Mouse (Mus musculus): Measurements from ENCODE around the gene Tctex1d4.

The Tctex1d4 gene

GRCm38 (mm10) chr4:117138295-117139216, 12.0 kb downstream of the Tctex1d4 start:
- no peak for DNase-seq (ENCODE audit: low spot score)

GRCm38 (mm10) chr4:117139217-117139612, 12.6 kb downstream of the Tctex1d4 start:
- DNase-seq (ENCODE audit: low spot score), result no peak

- no peak for DNase-seq (ENCODE audit: low spot score)
Observed at GRCm38 (mm10) chr4:117140613-117141012, 14.0 kb downstream of the Tctex1d4 start.

- no peak for DNase-seq (ENCODE audit: low spot score)
Observed at GRCm38 (mm10) chr4:117143023-117143422, 16.4 kb downstream of the Tctex1d4 start.

- no peak for DNase-seq (ENCODE audit: low spot score)
Observed at GRCm38 (mm10) chr4:117145248-117145647, 18.7 kb downstream of the Tctex1d4 start.

GRCm38 (mm10) chr4:117146176-117146575, 19.6 kb downstream of the Tctex1d4 start:
- DNase-seq (ENCODE audit: low spot score), result peak; percentile 90

- no peak for DNase-seq (ENCODE audit: low spot score)
Observed at GRCm38 (mm10) chr4:117148047-117148713, 21.6 kb downstream of the Tctex1d4 start.

- no peak for DNase-seq (ENCODE audit: low spot score)
Observed at GRCm38 (mm10) chr4:117148815-117149214, 22.2 kb downstream of the Tctex1d4 start.

GRCm38 (mm10) chr4:117149291-117150211, 23.0 kb downstream of the Tctex1d4 start:
- DNase-seq (ENCODE audit: low spot score), result no peak

- DNase-seq (ENCODE audit: low spot score), result no peak
Observed at GRCm38 (mm10) chr4:117150212-117150733, 23.7 kb downstream of the Tctex1d4 start.

GRCm38 (mm10) chr4:117151416-117151815, 24.8 kb downstream of the Tctex1d4 start:
- no peak for DNase-seq (ENCODE audit: low spot score)

GRCm38 (mm10) chr4:117152714-117153113, 26.1 kb downstream of the Tctex1d4 start:
- no peak for DNase-seq (ENCODE audit: low spot score)

GRCm38 (mm10) chr4:117155020-117155791, 28.6 kb downstream of the Tctex1d4 start:
- DNase-seq (ENCODE audit: low spot score), result no peak

- peak; percentile 74 for DNase-seq (ENCODE audit: low spot score)
Observed at GRCm38 (mm10) chr4:117155792-117156355, 29.3 kb downstream of the Tctex1d4 start, which contains the start of gene Rps8. Gene Rps8 (minus strand): TSS chr4:117156243.

GRCm38 (mm10) chr4:117156372-117156771, 29.8 kb downstream of the Tctex1d4 start:
- no peak for DNase-seq (ENCODE audit: low spot score)

- no peak for DNase-seq (ENCODE audit: low spot score)
Observed at GRCm38 (mm10) chr4:117159666-117160065, 33.1 kb downstream of the Tctex1d4 start.

GRCm38 (mm10) chr4:117161183-117161582, 34.6 kb downstream of the Tctex1d4 start:
- DNase-seq (ENCODE audit: low spot score), result no peak

GRCm38 (mm10) chr4:117169936-117170335, 43.3 kb downstream of the Tctex1d4 start:
- DNase-seq (ENCODE audit: low spot score), result no peak

Data from ovary, postnatal 14 days (tissue).